Mouse (Mus musculus): ENCODE measurements at regions not wholly inside any gene's neighbourhood (a gene's known extent, or its start where the extent isn't known, plus 50 kb on each side); places are given as distances from the start of the nearest gene placed in this dataset.

GRCm38 (mm10) chr9:46645469-46645884, 325.7 kb upstream of the 4931429L15Rik start:
- in situ Hi-C loops (cut with MboI; ENCODE audit: unreplicated experiment in 2 of 2): no loop called here

DNA sequence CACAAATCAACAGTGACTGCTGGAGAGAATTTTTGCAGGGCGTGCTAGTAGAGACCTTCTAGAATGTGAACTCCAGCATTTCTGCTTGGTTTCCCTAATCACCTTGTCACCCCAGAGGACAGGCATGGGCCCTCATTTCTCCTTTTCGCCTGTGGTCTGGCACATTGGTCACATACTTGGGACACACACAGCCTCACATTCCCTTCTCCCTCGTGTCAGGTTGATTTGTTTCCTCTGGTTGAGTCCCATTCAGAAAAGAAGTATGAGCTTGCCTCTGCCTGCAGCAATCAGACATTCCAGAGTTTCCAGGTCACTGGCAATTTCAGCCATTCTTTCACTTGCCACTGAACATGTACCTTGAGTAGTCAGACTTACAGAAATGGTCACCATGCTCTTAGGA, 323.8 kb upstream of the 4931429L15Rik start:
- in situ Hi-C loops (cut with MboI; ENCODE audit: unreplicated experiment in 2 of 2): no loop called here

DNA sequence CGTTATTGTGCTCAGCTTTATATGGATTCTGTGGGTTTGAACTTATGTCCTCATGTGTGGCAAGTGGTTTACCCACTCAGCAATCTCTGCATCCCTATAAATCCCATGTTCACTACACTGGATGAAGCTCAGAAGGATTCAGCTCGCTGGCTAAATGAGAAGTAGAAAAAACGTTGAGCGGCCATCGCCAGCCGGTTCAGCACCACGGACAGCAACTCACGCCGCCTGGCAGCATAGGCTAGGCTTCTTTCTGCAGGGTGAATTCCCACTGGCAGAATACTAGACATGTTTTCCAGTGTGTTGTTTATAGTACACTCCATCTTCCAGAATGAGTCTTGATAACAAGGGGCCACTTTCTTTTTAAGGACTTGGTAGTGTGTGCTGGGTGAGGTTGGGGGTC, 322.9 kb upstream of the 4931429L15Rik start:
- in situ Hi-C loops (cut with MboI; ENCODE audit: unreplicated experiment in 2 of 2): no loop called here

- in situ Hi-C loops (cut with MboI; ENCODE audit: unreplicated experiment in 2 of 2): no loop called here
Measured at GRCm38 (mm10) chr9:46636261-46637010, 316.6 kb upstream of the 4931429L15Rik start.

DNA sequence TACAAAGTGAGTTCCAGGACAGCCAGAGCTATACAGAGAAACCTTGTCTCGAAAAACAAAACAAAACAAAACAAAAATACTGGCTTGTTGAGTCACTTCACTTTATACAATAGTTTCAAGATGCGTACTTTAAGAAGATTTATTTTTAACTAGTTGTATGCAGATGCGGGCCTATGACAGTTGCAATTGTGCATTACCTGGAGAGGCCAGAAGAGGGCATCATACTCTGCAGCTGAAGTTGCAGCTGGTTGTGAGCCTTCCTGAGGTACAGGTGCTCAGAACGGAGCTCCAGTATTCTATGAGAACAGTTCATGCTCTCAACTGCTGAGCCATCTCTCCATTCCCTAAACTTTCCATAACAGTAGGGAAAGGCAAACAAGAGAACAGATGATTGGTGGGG, 314.2 kb upstream of the 4931429L15Rik start:
- in situ Hi-C loops (cut with MboI; ENCODE audit: unreplicated experiment in 2 of 2): no loop called here

GRCm38 (mm10) chr9:46632576-46632975, 312.8 kb upstream of the 4931429L15Rik start:
- in situ Hi-C loops (cut with MboI; ENCODE audit: unreplicated experiment in 2 of 2): no loop called here

GRCm38 (mm10) chr9:46622255-46622654, 302.5 kb upstream of the 4931429L15Rik start:
- in situ Hi-C loops (cut with MboI; ENCODE audit: unreplicated experiment in 2 of 2): no loop called here

DNA sequence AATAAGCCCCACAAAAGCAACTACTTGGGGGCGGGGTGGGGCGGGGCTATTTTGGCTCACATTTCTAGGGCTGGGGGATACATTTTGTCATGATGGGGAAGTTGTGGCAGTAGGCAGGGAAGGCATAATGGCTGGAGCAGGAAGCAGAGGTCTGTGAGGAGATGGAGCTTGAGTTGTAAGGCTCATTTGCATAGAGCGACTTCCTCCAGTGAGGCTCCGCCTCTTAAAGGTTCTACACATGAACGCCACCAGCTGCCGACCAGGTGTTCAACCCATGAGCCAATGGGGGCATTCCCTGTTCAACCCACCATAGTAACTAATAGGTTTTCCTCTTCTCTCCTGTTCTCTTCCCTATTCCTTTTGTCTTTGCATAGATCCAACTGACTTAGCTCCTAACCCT, 302.1 kb upstream of the 4931429L15Rik start:
- in situ Hi-C loops (cut with MboI; ENCODE audit: unreplicated experiment in 2 of 2): no loop called here

DNA sequence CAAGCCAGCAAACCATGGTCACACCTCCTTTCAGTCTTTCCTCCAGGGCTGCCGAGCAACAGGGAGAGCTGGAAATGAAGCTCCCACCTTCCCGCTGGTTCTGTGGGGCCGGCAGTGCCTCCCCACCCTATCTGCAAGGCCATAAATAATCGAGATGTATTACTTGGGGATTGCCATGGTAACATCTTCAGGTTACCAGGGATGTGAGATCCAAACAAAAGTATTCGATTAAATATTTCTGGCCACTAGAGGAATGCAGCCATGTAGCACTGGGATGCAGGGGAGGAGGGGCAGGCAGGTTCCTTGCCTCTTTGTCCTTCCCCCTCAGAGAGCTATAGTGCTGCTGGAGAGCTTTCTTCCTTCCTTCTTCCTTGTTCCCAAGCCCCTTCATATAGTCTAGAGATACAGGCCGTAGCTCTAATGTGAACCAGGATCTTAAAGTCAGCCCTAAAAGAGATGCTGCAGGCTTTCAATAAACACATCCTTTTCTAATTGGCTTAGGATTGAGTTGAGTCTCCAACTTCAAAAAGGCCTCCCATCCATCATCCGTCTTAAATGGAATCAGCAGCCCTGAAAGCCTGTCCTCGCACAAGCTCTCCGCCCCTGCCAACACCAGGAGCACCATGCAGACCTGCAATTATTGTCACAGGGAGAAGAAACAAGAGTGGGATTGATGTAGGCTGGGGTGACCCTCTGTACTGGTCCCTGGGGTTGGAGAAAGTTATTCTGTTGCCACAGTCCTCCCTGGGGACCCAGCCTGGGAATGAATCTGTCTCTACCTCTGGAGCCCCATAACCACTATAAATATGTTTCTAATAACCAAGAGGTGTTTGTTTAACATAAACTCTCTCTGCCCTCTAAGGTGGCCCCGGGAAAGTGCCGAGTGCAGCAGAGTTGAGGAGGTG, 290.6 kb upstream of the 4931429L15Rik start:
- in situ Hi-C loops (cut with MboI; ENCODE audit: unreplicated experiment in 2 of 2): no loop called here

GRCm38 (mm10) chr9:46608695-46609094, 288.9 kb upstream of the 4931429L15Rik start:
- in situ Hi-C loops (cut with MboI; ENCODE audit: unreplicated experiment in 2 of 2): no loop called here

DNA sequence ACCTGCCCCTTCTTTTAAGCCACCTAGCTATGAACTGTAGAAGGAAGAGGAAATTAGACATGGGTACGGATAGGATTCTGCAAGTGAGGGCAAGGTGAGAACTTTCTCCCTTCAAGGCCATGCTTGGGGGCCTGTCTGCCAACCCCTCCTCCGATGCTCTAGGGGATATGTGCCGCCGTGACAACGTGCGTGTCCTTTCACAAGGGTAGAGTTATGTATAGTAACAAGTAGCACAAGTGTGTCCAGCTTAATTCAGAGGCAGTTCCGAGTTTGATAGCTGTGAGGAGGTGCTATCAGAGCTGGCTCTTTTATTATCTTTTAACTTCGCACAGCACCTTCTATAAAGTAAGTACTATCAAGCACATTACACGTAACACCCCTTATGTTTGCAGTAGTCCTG, 281.0 kb upstream of the 4931429L15Rik start:
- in situ Hi-C loops (cut with MboI; ENCODE audit: unreplicated experiment in 2 of 2): no loop called here

DNA sequence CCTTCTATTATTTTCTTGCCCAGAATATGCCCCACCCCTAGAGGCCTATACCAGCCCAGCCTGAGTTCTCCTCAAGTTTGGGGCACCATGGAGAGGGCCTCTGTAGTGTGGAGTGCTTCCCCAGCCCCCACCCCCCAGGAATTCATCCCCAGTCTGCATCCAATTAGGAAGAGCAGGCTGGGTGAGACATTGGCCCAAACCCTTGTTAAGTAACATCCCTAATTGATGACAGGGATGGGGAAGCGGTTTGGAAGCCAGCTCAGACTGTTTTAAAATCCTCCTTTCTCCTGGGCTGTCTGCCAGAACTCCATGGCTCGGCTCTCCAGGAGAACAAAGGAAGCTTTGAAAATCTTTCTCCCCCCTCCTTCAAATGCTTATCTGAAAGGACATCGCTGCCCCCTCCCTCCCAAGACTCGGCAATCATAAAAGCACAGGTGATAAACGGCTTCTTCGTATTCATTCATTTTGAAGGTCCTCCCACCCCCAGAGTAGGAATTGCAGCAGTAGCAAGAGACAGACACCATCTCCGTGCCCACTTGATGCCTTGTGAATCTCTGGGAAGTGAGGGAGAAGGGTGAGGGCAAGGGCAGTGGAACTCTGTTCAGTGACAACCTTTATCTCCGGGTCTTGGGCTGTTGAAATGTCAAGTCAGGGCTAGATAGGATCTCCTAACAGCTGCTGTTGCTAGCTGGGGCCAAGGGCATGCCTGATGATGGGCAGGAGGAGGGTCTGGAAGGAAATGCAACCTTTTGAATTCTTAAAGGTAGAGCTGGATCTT, 280.3 kb upstream of the 4931429L15Rik start:
- in situ Hi-C loops (cut with MboI; ENCODE audit: unreplicated experiment in 2 of 2): no loop called here

DNA sequence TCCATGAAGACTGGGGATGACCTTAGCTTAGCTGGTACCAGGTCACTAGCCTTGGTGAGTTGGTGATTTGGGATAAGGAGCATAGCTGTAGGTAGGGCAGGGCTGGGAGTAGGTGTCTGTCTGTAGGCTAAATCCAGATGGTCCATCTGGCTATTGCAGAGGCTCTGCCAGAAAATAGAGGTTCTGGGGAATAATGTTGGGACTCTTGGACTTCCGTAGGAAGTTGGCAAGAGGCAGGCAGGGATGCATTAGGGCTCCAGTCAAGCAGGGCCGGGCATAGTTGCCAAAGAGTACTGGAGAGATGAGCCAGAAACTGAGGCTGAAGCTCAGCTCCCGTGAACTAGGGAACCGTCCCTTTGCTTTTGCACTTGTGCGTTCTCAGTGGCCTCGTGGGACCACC, 278.7 kb upstream of the 4931429L15Rik start:
- in situ Hi-C loops (cut with MboI; ENCODE audit: unreplicated experiment in 2 of 2): no loop called here

- in situ Hi-C loops (cut with MboI; ENCODE audit: unreplicated experiment in 2 of 2): no loop called here
Measured at GRCm38 (mm10) chr9:46593444-46593843, 273.7 kb upstream of the 4931429L15Rik start.

DNA sequence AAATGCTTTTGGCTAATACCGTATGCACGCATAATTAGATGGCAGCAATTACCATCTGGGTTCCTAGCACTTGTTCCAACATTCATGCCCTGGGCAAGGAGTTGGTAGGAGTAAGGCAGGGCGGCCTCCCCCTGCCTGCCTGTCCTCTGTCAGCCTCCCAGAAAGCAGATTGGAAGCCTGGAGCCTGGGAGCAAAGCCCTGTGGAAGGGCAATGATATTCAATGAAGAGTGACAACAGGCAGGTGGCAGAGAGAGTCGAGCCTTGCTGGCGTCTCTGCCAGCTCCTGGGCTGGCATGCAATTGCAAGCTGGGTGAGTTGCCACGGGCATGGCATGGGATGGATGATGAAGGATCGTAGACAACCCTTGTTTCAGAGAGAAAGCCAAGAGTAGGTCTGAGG, 273.1 kb upstream of the 4931429L15Rik start:
- in situ Hi-C loops (cut with MboI; ENCODE audit: unreplicated experiment in 2 of 2): no loop called here

GRCm38 (mm10) chr9:46586818-46587217, 267.0 kb upstream of the 4931429L15Rik start:
- in situ Hi-C loops (cut with MboI; ENCODE audit: unreplicated experiment in 2 of 2): no loop called here

GRCm38 (mm10) chr9:46581844-46582243, 262.1 kb upstream of the 4931429L15Rik start:
- in situ Hi-C loops (cut with MboI; ENCODE audit: unreplicated experiment in 2 of 2): no loop called here

DNA sequence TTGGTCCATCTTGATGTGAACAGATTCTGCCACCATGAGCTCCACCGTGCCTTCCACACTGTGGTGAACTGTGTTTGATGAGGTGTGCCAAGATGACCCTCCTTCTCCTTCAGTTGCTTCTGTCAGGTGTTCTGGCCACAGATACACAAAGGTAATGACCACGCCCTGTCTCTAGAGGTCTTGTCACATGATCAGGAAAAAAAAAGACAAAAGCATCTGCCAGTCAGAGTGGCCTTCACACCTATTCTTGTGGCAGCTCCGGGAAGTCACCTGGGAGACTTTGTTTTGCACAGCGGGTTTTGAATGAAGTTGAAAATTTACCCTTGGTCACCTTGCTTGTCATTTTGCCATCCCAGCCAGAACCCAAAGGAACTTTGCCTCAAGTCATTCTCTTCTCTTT, 242.5 kb upstream of the 4931429L15Rik start:
- in situ Hi-C loops (cut with MboI; ENCODE audit: unreplicated experiment in 2 of 2): no loop called here

DNA sequence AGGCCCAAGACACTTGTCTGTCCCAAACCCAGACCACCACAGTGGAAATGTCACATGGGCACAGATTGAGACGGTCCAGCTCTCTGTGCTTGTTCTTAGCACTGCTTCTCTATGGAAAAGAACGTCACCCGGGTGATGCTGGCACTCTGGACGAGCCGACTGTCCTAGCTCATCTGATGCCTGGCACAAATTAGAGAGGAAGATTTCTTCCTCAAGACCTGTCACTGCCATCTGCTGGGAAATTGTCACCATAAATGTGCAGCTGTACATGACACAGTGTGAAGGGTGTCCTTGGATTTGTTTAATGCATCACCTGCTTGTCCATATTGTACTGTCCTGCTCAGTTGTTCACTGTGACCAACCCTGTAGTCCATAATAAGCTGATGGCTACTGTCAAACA, 238.7 kb upstream of the 4931429L15Rik start:
- in situ Hi-C loops (cut with MboI; ENCODE audit: unreplicated experiment in 2 of 2): no loop called here

GRCm38 (mm10) chr9:46557781-46558180, 238.0 kb upstream of the 4931429L15Rik start:
- in situ Hi-C loops (cut with MboI; ENCODE audit: unreplicated experiment in 2 of 2): no loop called here

GRCm38 (mm10) chr9:46555156-46555555, 235.4 kb upstream of the 4931429L15Rik start:
- in situ Hi-C loops (cut with MboI; ENCODE audit: unreplicated experiment in 2 of 2): no loop called here
